Mouse (Mus musculus): Measurements from ENCODE around the gene Lix1l. TPM values are rescaled to one million over a fixed set of nuclear protein-coding genes. Genes with fewer than 3 reads are reported as not detected.

The Lix1l gene
- total RNA-seq, 2 experiments from 2014 or later = 2.1 to 2.2 TPM

DNA sequence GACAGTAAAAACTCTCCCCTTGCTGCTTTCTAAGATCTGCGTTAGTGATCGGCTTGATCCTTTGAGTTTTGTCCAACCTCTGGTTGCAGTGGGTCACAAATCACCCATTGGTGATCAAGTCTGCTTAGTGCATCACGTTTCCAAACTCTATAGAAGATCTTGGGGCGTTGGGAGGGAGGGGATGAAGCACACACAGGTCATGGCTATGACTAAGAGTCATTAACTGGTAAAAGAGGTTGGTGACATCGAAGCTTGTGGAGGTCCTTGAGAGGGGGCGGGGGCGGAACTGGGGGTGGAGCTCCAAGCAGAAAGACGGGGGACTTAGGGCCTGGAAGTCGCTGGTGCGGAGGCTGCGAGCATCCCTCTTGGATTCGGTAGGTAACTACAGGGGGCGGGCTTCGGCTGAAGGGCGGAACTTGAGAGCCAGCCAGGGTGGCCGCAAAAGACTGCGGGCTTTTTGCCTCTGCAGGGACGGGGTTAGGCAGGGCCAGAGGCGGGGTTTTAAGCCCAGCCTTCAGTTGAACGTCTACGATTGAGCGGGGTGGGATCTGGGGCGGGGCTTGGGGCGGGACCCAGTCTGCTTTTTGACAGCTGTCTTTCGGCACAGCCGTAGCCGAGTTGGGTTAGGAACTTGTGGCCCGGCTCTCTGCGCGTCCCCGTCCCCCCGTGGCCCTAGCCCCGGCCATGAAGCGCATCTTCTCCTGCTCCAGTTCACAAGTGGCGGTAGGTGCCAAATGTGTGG lies 68.9 kb downstream of the Lix1l start, which contains the start of gene Ankrd35:
TSS of gene Ankrd35 (plus strand) at position 405 of the 742 bp plus-strand sequence.
- peak; percentile 99 for ATAC-seq (replicated peaks; ENCODE audit: poor library complexity, severe bottlenecking)

DNA sequence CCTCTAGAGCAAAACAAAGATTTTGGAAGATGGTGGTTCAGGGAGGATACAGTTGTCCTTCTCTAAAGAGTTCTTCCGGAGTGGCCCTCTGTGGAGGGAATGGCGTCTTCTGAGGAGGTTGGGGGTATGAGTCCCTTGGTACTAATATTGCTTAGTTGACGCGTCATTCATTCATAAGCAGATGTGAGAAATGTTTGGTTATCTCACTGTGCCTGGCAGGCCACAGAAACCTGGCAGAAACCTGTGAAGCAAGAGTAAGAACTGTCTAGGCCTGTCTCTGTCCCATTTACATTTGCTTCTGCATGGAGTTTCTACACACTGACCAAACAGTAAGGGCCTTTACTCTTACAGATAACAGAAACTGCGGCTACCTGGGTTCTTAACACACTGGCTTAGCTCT lies 70.6 kb downstream of the Lix1l start:
- no peak for ATAC-seq (replicated peaks; ENCODE audit: poor library complexity, severe bottlenecking)

DNA sequence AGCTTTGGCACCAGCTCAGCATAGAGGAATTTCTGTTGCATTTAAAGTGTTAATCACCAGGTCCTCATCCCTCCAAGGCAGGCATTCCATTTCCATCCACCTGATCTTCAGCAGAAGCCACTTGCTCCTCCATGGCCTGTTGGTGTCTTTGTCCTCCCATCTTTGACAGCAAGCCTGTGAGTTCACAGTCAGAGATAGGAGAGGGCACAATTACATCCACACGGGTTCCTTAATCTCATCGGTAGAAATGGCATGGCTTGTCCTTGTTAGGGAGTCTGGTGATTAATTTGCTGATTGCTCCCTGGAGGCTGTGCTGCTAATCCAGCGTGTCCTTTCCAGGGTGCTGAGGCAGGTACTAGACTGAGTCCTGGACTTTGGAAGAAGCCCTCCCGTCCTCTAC lies 72.6 kb downstream of the Lix1l start:
- ATAC-seq (replicated peaks; ENCODE audit: poor library complexity, severe bottlenecking) = no peak

DNA sequence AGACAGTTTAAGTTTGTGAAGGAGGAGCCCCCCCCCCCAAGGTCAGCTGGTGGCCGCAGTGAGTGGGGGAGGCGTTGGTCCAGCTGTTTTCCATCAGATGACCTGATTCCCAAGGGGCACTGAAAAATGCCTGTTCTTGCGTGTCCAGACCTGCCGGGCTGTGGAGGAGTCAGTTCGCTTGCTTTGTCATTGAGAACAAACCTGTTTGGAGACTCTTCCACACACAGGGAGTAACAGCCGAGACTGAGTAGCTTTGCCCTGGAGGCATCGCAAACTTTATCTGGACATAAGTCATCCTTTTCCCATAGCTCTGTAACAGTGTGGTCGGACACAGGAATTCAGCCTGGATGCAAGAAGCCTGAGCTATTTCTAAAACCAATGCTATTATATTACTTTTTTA lies 73.5 kb downstream of the Lix1l start:
- no peak for ATAC-seq (replicated peaks; ENCODE audit: poor library complexity, severe bottlenecking)

DNA sequence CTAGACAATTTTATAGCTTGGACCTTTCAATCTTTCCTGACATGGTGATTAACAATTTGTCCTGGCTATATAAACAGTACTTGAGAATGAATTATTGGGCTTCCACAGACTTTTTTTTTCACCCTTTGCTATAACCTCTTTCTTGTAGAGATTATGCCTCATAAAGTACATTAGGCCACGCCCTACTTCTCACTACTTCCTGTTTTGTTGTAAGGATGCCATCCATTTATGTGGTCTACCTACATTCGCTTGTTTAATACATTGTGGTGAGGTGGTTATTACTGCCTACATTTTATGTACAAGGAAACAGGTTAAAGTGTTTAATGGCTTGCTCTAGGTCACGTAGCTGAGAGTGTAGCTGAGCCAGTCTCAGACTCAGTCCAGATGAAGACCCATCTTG lies 74.2 kb downstream of the Lix1l start:
- ATAC-seq (replicated peaks; ENCODE audit: poor library complexity, severe bottlenecking) = peak; percentile 52

DNA sequence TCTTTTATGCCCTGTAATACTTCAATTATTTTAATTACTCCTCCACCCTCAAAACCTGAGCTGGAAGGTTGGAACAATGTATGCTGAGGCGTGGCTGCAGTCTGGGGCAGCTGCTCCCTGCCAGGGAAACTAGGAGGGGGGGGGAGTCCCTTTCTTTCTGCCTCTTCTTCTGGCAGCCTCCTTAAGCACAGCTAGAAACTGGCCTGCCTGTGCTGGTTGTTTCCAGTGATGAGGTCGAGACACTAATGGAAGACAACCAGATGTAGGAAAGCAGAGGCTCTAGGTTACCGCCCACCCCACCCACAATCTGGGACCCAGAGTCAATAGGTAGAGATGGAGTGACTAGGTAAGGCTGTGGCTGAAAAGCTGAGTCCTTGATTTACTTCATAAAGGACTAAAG lies 74.7 kb downstream of the Lix1l start:
- ATAC-seq (replicated peaks; ENCODE audit: poor library complexity, severe bottlenecking) = no peak

Other genes starting within 250 kb of the Lix1l start
- gene BC107364, start 148.8 kb upstream of the Lix1l start, total RNA-seq (2014; fragmentation: Nextera tagmentation) = not detected in 2 replicates
- not detected in 2 replicates for gene BC107364, start 148.8 kb upstream of the Lix1l start, total RNA-seq (2017)
- gene Hfe2, start 76.0 kb upstream of the Lix1l start, total RNA-seq (2014; fragmentation: Nextera tagmentation) = not detected in 2 replicates
- not detected in 2 replicates for gene Hfe2, start 76.0 kb upstream of the Lix1l start, total RNA-seq (2017)
- 80.1 and 110 TPM in 2 replicates for gene Txnip, start 43.2 kb upstream of the Lix1l start, total RNA-seq (2014; fragmentation: Nextera tagmentation)
- gene Txnip, start 43.2 kb upstream of the Lix1l start, total RNA-seq (2017) = 79.0 and 80.5 TPM in 2 replicates
- not detected in 2 replicates for gene Gm16253, start 24.2 kb upstream of the Lix1l start, total RNA-seq (2014; fragmentation: Nextera tagmentation)
- gene Gm16253, start 24.2 kb upstream of the Lix1l start, total RNA-seq (2017) = not detected in 2 replicates
- gene Polr3gl, start 7.0 kb upstream of the Lix1l start, total RNA-seq (2014; fragmentation: Nextera tagmentation) = 15.6 and 43.7 TPM in 2 replicates
- gene Polr3gl, start 7.0 kb upstream of the Lix1l start, total RNA-seq (2017) = 50.5 and 57.8 TPM in 2 replicates
- gene Ankrd34a, start 4.5 kb upstream of the Lix1l start, total RNA-seq (2014; fragmentation: Nextera tagmentation) = not detected in 2 replicates
- not detected in 2 replicates for gene Ankrd34a, start 4.5 kb upstream of the Lix1l start, total RNA-seq (2017)
- gene Rbm8a, start 28.8 kb downstream of the Lix1l start, total RNA-seq (2014; fragmentation: Nextera tagmentation) = 112 and 120 TPM in 2 replicates
- 64.5 and 64.7 TPM in 2 replicates for gene Rbm8a, start 28.8 kb downstream of the Lix1l start, total RNA-seq (2017)
- 23.6 and 41.6 TPM in 2 replicates for gene Pex11b, start 34.2 kb downstream of the Lix1l start, total RNA-seq (2014; fragmentation: Nextera tagmentation)
- 14.5 and 20.1 TPM in 2 replicates for gene Pex11b, start 34.2 kb downstream of the Lix1l start, total RNA-seq (2017)
- 0.15 TPM in 1 of 2 replicates, not detected in the other for gene Gm42957, start 34.3 kb downstream of the Lix1l start, total RNA-seq (2014; fragmentation: Nextera tagmentation)
- not detected in 2 replicates for gene Gm42957, start 34.3 kb downstream of the Lix1l start, total RNA-seq (2017)
- gene Itga10, start 44.4 kb downstream of the Lix1l start, total RNA-seq (2014; fragmentation: Nextera tagmentation) = 1.3 TPM in 1 of 2 replicates, not detected in the other
- gene Itga10, start 44.4 kb downstream of the Lix1l start, total RNA-seq (2017) = 0.34 TPM in 1 of 2 replicates, not detected in the other
- gene Ankrd35, start 69.0 kb downstream of the Lix1l start, total RNA-seq (2014; fragmentation: Nextera tagmentation) = not detected in 2 replicates
- gene Ankrd35, start 69.0 kb downstream of the Lix1l start, total RNA-seq (2017) = not detected in 2 replicates
- 8.1 and 14.4 TPM in 2 replicates for gene Pias3, start 95.2 kb downstream of the Lix1l start, total RNA-seq (2014; fragmentation: Nextera tagmentation)
- 3.3 and 8.2 TPM in 2 replicates for gene Pias3, start 95.2 kb downstream of the Lix1l start, total RNA-seq (2017)
- gene Nudt17, start 107.4 kb downstream of the Lix1l start, total RNA-seq (2014; fragmentation: Nextera tagmentation) = not detected in 2 replicates
- gene Nudt17, start 107.4 kb downstream of the Lix1l start, total RNA-seq (2017) = 0.31 TPM in 1 of 2 replicates, not detected in the other
- gene Polr3c, start 126.5 kb downstream of the Lix1l start, total RNA-seq (2014; fragmentation: Nextera tagmentation) = 30.8 and 38.8 TPM in 2 replicates
- gene Polr3c, start 126.5 kb downstream of the Lix1l start, total RNA-seq (2017) = 22.4 and 22.5 TPM in 2 replicates
- gene Rnf115, start 126.5 kb downstream of the Lix1l start, total RNA-seq (2014; fragmentation: Nextera tagmentation) = 41.1 and 65.6 TPM in 2 replicates
- 55.3 and 71.5 TPM in 2 replicates for gene Rnf115, start 126.5 kb downstream of the Lix1l start, total RNA-seq (2017)
- not detected in 2 replicates for gene Pdzk1, start 228.1 kb downstream of the Lix1l start, total RNA-seq (2014; fragmentation: Nextera tagmentation)
- gene Pdzk1, start 228.1 kb downstream of the Lix1l start, total RNA-seq (2017) = not detected in 2 replicates
- gene Cd160, start 228.2 kb downstream of the Lix1l start, total RNA-seq (2014; fragmentation: Nextera tagmentation) = not detected in 2 replicates
- 0.62 and 1.9 TPM in 2 replicates for gene Cd160, start 228.2 kb downstream of the Lix1l start, total RNA-seq (2017)